Mouse (Mus musculus): ENCODE data around the gene Patl2. TPM values are rescaled to one million over a fixed set of nuclear protein-coding genes. Genes with fewer than 3 reads are reported as not detected.

The Patl2 gene
- polyA plus RNA-seq, 1 experiment from 2014 or later: not detected

Other genes with a start within 250 kb of the Patl2 start
- gene Ctdspl2, start 230.2 kb downstream of the Patl2 start, polyA plus RNA-seq (2014; fragmentation: Nextera tagmentation; extraction: Ambion mirVana): 34.5 and 35.5 TPM in 2 replicates
- gene Mageb3, start 230.1 kb downstream of the Patl2 start, polyA plus RNA-seq (2014; fragmentation: Nextera tagmentation; extraction: Ambion mirVana): 0.31 and 0.43 TPM in 2 replicates
- gene Eif3j1, start 157.6 kb downstream of the Patl2 start, polyA plus RNA-seq (2014; fragmentation: Nextera tagmentation; extraction: Ambion mirVana): 13.4 and 13.5 TPM in 2 replicates
- 9.6 and 10.8 TPM in 2 replicates for gene Spg11, start 67.8 kb downstream of the Patl2 start, polyA plus RNA-seq (2014; fragmentation: Nextera tagmentation; extraction: Ambion mirVana)
- gene B2m, start 38.5 kb downstream of the Patl2 start, polyA plus RNA-seq (2014; fragmentation: Nextera tagmentation; extraction: Ambion mirVana): 113 and 135 TPM in 2 replicates
- not detected in 2 replicates for gene Trim69, start 25.5 kb downstream of the Patl2 start, polyA plus RNA-seq (2014; fragmentation: Nextera tagmentation; extraction: Ambion mirVana)
- gene Terb2, start 83 bp upstream of the Patl2 start, polyA plus RNA-seq (2014; fragmentation: Nextera tagmentation; extraction: Ambion mirVana): not detected in 2 replicates
- gene Sord, start 48.6 kb upstream of the Patl2 start, polyA plus RNA-seq (2014; fragmentation: Nextera tagmentation; extraction: Ambion mirVana): 25.6 and 27.4 TPM in 2 replicates
- not detected in 2 replicates for gene Duox2, start 112.3 kb upstream of the Patl2 start, polyA plus RNA-seq (2014; fragmentation: Nextera tagmentation; extraction: Ambion mirVana)
- gene Duoxa2, start 112.7 kb upstream of the Patl2 start, polyA plus RNA-seq (2014; fragmentation: Nextera tagmentation; extraction: Ambion mirVana): 0.46 TPM in 1 of 2 replicates, not detected in the other
- 0.16 and 0.31 TPM in 2 replicates for gene Duoxa1, start 127.5 kb upstream of the Patl2 start, polyA plus RNA-seq (2014; fragmentation: Nextera tagmentation; extraction: Ambion mirVana)
- 0.04 and 0.12 TPM in 2 replicates for gene Duox1, start 129.5 kb upstream of the Patl2 start, polyA plus RNA-seq (2014; fragmentation: Nextera tagmentation; extraction: Ambion mirVana)
- 17.9 and 19.2 TPM in 2 replicates for gene Shf, start 183.0 kb upstream of the Patl2 start, polyA plus RNA-seq (2014; fragmentation: Nextera tagmentation; extraction: Ambion mirVana)
- 0.07 and 0.09 TPM in 2 replicates for gene Slc28a2, start 240.3 kb upstream of the Patl2 start, polyA plus RNA-seq (2014; fragmentation: Nextera tagmentation; extraction: Ambion mirVana)

Data from hindbrain, embryonic 14.5 days (tissue).